Mouse (Mus musculus) olfactory bulb, adult 2 months (tissue): Measurements from ENCODE around the gene Adarb1.

Experiments used
- CTCF ChIP-seq: fragments of 200-500 bp; IDR thresholded peaks from 2 replicates; pipeline ENCODE4 v1.5.1; 2012; ENCODE audit warnings: low read depth, mild to moderate bottlenecking, low read length, moderate library complexity; ENCODE audit not compliant: insufficient read depth
- POLR2A ChIP-seq: fragments of 200-500 bp; IDR thresholded peaks from 2 replicates; pipeline ENCODE4 v1.6.1; 2012; ENCODE audit warnings: mild to moderate bottlenecking, low read depth, low read length, moderate library complexity; ENCODE audit not compliant: insufficient read depth

DNA sequence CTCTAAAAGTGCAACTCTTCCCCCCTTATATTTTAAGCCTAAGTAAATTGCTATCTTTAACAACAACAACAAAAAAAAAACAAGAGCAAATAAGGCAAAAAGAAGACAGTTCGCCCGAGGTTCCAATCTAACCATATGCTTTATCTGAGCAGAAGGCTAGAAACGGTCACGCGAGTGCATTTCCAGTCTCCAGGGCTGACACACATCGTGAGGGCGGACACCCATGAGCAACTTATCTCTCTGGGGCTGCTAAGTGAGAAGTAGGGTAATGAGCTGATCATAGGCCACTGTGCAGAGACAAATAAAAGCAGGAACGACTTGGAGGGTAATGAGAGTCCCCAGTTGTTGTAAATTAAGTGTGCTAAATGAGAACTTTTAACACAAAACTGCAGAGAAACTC is 119.4 kb downstream of the Adarb1 start:
- TF ChIP-seq CTCF: no peak
- TF ChIP-seq POLR2A: no peak
